Mouse (Mus musculus) liver, adult 2 months (tissue): ENCODE data around the gene Slc25a13. TPM values are rescaled to one million over a fixed set of nuclear protein-coding genes. Genes with fewer than 3 reads are reported as not detected.

ENCODE experiments used
- DNase-seq: peaks from one replicate; pipeline ENCODE4 v3.0.0-alpha.2; 2011; ENCODE audit warnings: low read depth, low spot score; ENCODE audit errors: extremely low read depth
- H3K27ac ChIP-seq: fragments of 200-500 bp; replicated peaks from 2 replicates; pipeline ENCODE4 v1.5.1; 2012; ENCODE audit warnings: low read depth, mild to moderate bottlenecking, control low read depth, inconsistent platforms, low read length; ENCODE audit not compliant: insufficient read depth
- H3K27me3 ChIP-seq: fragments of 200-500 bp; 2 replicates; pipeline ENCODE4 v1.6.1; 2012; ENCODE audit warnings: mild to moderate bottlenecking, moderate library complexity, low read length, inconsistent platforms; ENCODE audit not compliant: control insufficient read depth, insufficient read depth
- H3K36me3 ChIP-seq: fragments of 200-500 bp; 2 replicates; pipeline ENCODE4 v1.6.1; 2012; ENCODE audit warnings: low read length, inconsistent platforms; ENCODE audit not compliant: control insufficient read depth, insufficient read depth
- H3K4me1 ChIP-seq: fragments of 200-500 bp; 2 replicates; pipeline ENCODE4 v1.6.1; 2011; ENCODE audit warnings: low read length; ENCODE audit not compliant: control insufficient read depth, insufficient read depth
- H3K4me3 ChIP-seq: fragments of 200-500 bp; 2 replicates; pipeline ENCODE4 v1.5.1; 2011; ENCODE audit warnings: low read depth, mild to moderate bottlenecking, control low read depth, low read length, moderate library complexity; ENCODE audit not compliant: insufficient read depth
- H3K79me2 ChIP-seq: fragments of 200-500 bp; 2 replicates; pipeline ENCODE4 v1.6.1; 2012; ENCODE audit warnings: inconsistent platforms, mild to moderate bottlenecking, low read length, moderate library complexity; ENCODE audit not compliant: control insufficient read depth, insufficient read depth
- H3K9ac ChIP-seq: fragments of 200-500 bp; 2 replicates; pipeline ENCODE4 v1.6.1; 2012; ENCODE audit warnings: low read depth, mild to moderate bottlenecking, control low read depth, inconsistent platforms, low read length
- CTCF ChIP-seq: fragments of 200-500 bp; IDR thresholded peaks from 2 replicates; pipeline ENCODE4 v1.5.1; 2011; ENCODE audit warnings: low read depth, low read length, control low read depth
- POLR2A ChIP-seq: fragments of 200-500 bp; IDR thresholded peaks from 2 replicates; pipeline ENCODE4 v1.6.1; 2011; ENCODE audit warnings: low read length, control low read depth; ENCODE audit not compliant: insufficient read depth; ENCODE audit errors: extremely low read depth
- WGBS: fragments of 180-500 bp; shearing (Covaris S2); methylation state at CpG from one replicate; pipeline ENCODE4 v1.1.7; 2018; 5-methylcytosine and 5-hydroxymethylcytosine counted together
- polyA plus RNA-seq: library from polyadenylated mRNA; depleted of rRNA; stranded (reverse); fragments of >200 nt; gene quantifications from 2 replicates; pipeline ENCODE4 v1.2.3, GENCODE M21; 2012
- total RNA-seq: library from RNA; depleted of rRNA; stranded (reverse); fragments of >200 nt; gene quantifications from 2 replicates; pipeline ENCODE4 v1.2.3, GENCODE M21; 2014

Slc25a13 gene
- total and polyA plus RNA-seq, 2 experiments, result 53.5 to 232 TPM

- 92% methylated on average over 6 of the region's 6 CpGs for WGBS
- H3K36me3 ChIP-seq, result peaks cover 11% of the 10 kb centered on the region
- H3K79me2 ChIP-seq, result peaks cover 31% of the 10 kb centered on the region
- TF ChIP-seq POLR2A, result no peak
- TF ChIP-seq CTCF, result no peak
- H3K27ac ChIP-seq, result no peak overlapping the region
- no peak for DNase-seq
- H3K9ac ChIP-seq, result no peak overlapping the region
- no peak overlapping the region for H3K4me3 ChIP-seq
- no peaks in the 10 kb centered on the region for H3K27me3 ChIP-seq
- H3K4me1 ChIP-seq, result peaks cover 3% of the 10 kb centered on the region; the same call in 1 of the 2 replicates
Measured at GRCm38 (mm10) chr6:6162146-6162545, 54.8 kb downstream of the Slc25a13 start.

GRCm38 (mm10) chr6:6160645-6161426 lies 56.1 kb downstream of the Slc25a13 start:
- TF ChIP-seq POLR2A (no peak), CTCF (no peak)
- H3K27me3 ChIP-seq, result no peaks in the 10 kb centered on the region
- peak; percentile 88 for DNase-seq

GRCm38 (mm10) chr6:6159221-6159859 lies 57.6 kb downstream of the Slc25a13 start:
- H3K36me3 ChIP-seq, result peaks cover 3% of the 10 kb centered on the region; the same call in 1 of the 2 replicates
- H3K27me3 ChIP-seq, result no peaks in the 10 kb centered on the region
- H3K79me2 ChIP-seq, result peaks cover 22% of the 10 kb centered on the region
- no peak overlapping the region for H3K9ac ChIP-seq
- no peak overlapping the region for H3K27ac ChIP-seq
- TF ChIP-seq POLR2A (no peak), CTCF (no peak)
- DNase-seq, result no peak
- H3K4me1 ChIP-seq, result peaks cover 3% of the 10 kb centered on the region; the same call in 1 of the 2 replicates
- WGBS, result 74% methylated on average over 7 of the region's 7 CpGs
- H3K4me3 ChIP-seq, result no peak overlapping the region

More at GRCm38 (mm10) chr6:6160645-6161426, 56.1 kb downstream of the Slc25a13 start:
- 55% methylated on average over 7 of the region's 7 CpGs for WGBS
- Histone ChIP-seq H3K9ac (no peak overlapping the region), H3K27ac (no peak overlapping the region), H3K4me3 (no peak overlapping the region), H3K79me2 (peaks cover 22% of the 10 kb centered on the region), H3K36me3 (peaks cover 5% of the 10 kb centered on the region; the same call in 1 of the 2 replicates), H3K4me1 (peaks cover 3% of the 10 kb centered on the region; the same call in 1 of the 2 replicates)

- Histone ChIP-seq H3K27me3 (no peaks in the 10 kb centered on the region), H3K27ac (no peak overlapping the region), H3K79me2 (peaks cover 10% of the 10 kb centered on the region; the same call in 1 of the 2 replicates), H3K9ac (no peak overlapping the region), H3K36me3 (peaks cover 30% of the 10 kb centered on the region), H3K4me3 (no peak overlapping the region), H3K4me1 (0 out of 2 replicates have a peak, but pooled peaks cover 2% of the 10 kb centered on the region)
- 57% methylated on average over 10 of the region's 10 CpGs for WGBS
- TF ChIP-seq POLR2A, result no peak
- TF ChIP-seq CTCF, result no peak
- DNase-seq, result peak; percentile 39
Measured at GRCm38 (mm10) chr6:6153426-6153825, 63.5 kb downstream of the Slc25a13 start.

GRCm38 (mm10) chr6:6150811-6151210 lies 66.2 kb downstream of the Slc25a13 start:
- H3K36me3 ChIP-seq, result peaks cover 51% of the 10 kb centered on the region
- no peak overlapping the region for H3K9ac ChIP-seq
- H3K27me3 ChIP-seq, result no peaks in the 10 kb centered on the region
- 97% methylated on average over 6 of the region's 6 CpGs for WGBS
- H3K79me2 ChIP-seq, result peaks cover 6% of the 10 kb centered on the region; the same call in 1 of the 2 replicates
- H3K27ac ChIP-seq, result no peak overlapping the region
- no peak for DNase-seq
- 0 out of 2 replicates have a peak, but pooled peaks cover 2% of the 10 kb centered on the region for H3K4me1 ChIP-seq
- no peak overlapping the region for H3K4me3 ChIP-seq
- TF ChIP-seq POLR2A (no peak), CTCF (no peak)
